Mouse (Mus musculus): Measurements from ENCODE around the gene Kif5c. TPM values are rescaled to one million over a fixed set of nuclear protein-coding genes. Genes with fewer than 3 reads are reported as not detected.

The Kif5c gene
- total RNA-seq, 1 experiment from 2014 or later, result 8.1 TPM

DNA sequence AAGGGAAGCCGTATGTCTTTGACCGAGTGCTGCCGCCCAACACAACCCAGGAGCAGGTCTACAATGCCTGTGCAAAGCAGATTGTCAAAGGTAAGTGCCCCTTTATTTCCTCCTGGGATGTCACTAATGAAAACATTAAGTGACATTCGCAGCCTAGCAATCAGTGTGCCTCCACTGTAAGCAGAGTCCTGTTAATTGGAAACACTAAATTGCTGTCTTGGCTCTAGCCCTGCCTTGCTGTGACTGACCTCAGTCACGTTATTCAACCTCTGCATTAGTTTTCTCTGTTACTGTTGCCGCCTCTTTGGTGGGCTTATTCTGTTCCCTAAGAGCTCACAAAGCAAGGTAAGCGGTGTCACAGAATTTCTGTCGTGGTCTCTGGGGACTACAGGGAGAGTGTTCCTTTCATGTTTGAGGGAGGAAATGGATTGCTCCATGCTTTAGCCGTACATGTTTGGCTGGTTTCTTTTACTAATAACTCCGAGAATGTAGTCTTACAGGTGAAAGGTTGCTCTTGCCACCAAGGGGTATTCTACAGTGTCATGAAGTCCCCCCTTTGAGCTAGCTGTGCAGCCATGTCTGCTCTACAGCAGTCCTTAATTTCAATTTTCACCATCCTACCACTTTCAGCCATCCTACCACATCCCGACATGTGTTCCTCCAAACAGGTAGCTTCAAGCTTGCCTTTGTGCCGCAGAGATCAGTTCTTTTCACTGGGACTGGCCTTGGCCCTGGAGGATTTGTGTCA lies 52.8 kb downstream of the Kif5c start:
- no peak for DNase-seq

DNA sequence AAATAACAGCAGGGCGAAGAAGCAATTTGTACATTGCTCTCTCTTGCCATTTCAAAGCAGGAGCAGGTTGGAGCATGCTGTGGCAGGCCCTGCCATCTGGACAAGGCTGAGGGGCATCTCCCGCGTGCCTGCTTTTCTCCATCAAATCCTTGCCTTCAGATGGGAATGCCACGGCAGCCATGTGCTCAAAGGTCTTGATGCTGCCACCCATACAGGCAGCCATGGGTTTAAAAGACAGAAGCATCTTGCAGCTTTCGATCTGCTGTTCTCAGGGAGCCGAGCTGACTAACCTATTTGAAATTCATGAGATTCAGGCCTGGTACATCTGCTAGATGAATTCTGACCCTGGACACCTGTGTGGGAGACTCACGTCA lies 53.4 kb downstream of the Kif5c start:
- DNase-seq, result no peak

DNA sequence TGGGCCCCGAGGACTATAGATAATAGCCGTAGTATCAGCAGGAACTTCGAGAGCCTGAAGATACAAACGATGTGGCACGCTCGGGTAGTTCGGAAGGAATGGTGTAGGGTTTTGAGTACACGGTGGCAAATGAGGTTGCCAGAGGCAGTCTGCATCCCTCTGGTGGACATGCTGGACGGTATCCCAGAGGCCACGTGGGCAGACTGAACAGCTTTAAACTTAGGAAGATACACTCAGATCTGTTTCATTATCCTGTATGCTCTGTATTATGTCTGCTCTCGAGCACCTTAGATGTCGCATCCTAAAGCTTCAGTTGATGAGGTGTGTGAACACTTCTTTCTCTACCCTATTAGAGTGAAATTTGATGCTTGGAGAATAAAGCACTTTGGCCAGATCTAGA lies 56.9 kb downstream of the Kif5c start:
- DNase-seq, result no peak

DNA sequence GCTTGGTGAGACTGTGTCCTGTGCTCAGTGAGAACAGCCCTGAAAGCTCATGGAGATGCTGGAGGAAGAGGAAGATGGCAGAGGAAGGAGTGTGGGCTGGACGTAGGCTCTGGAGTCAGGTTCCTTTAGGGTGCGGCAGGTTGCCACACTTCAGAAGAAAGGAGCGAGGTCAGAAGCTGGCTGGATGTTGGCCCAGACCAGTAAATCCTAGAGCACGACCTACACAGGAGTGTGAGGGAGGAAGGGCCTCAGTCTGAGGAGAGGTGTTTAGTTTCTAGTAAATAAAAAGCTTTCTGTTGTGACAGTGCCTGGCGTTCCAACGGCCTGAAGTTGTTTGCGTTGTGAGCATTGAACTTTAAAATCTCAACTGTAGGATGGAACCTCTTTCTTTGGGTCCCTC lies 59.3 kb downstream of the Kif5c start:
- no peak for DNase-seq

DNA sequence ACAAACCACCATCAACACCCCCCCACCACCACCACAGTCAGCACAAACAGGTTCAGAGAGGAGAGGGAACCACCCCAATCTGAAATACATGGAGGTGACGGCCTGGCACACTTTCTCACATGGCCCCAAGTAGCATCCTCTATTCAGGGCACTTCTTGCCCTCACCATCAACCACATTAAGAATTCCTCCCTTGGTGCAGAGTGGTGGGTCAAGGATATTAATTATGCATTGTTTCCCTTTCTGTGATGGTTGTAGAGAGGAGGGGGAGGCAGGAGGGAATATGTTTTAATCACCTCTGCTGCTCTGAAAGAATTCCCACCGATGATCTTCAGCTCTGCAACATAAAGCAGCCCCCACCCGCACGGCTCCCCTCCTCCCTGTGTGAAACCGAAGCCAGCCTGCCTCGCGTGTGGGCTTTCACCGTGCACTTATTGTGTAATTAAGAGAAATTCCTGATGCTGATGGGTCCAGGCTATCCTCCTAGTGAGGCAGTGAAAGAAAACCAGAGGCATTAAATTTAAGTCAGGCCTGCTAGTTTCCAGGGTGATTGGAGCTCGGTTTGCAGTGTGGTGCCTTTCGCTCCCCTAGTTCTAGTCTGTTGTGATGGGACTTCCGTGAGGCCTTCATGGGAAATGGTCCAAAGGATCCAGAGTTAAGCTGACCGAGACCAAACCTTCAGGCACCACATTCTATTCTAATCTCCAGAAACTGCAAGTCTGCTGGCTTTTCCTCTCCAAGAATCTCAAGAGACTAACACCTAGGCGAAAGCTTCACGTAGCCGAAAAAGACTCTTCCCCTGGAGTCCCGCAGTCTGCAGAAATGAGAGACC lies 60.3 kb downstream of the Kif5c start:
- DNase-seq, result no peak

DNA sequence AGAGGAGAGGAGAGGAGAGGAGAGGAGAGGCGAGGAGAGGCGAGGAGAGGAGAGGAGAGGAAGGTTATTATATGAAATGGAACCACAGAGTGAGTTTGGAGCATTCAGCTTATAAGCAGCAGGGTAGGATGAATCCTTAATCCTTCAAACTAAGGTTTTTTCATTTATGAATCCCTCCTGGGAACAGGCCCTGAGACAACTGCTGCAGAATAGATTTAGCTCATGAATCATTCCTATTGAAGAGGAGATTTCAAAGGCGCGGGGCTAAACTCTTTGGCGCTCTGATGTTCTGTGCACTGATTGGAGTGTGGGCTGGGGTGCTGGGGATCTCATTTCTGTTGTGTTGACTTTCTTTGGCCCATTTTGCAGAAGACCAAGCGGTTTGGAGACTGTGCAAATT lies 63.7 kb downstream of the Kif5c start:
- DNase-seq, result no peak

- no peak for DNase-seq
Measured at GRCm38 (mm10) chr2:49684808-49685207, 65.7 kb downstream of the Kif5c start.

- no peak for DNase-seq
Measured at GRCm38 (mm10) chr2:49690421-49690826, 71.3 kb downstream of the Kif5c start.

DNA sequence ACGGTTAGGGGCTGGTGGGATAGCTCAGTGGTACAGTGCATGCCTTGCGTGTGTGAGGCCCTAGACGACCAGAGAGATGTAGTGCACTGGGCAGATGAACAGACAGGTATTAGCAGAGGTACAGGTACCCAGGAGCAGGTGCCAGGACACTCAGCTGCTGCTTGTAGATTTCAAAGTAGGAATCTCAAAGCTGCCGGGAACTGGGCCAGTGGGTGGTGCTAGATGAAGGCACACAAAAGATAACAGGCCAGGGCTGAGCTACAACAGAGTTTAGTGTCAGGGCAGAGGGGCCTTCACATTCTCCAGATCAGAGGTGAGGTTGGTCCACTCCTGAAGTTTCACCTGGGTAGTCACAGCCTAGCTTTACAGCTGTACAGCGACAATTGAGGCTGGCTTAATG lies 72.3 kb downstream of the Kif5c start:
- DNase-seq, result no peak

GRCm38 (mm10) chr2:49694727-49695126 lies 75.6 kb downstream of the Kif5c start:
- DNase-seq, result no peak

- no peak for DNase-seq
Measured at GRCm38 (mm10) chr2:49695461-49695860, 76.4 kb downstream of the Kif5c start.

DNA sequence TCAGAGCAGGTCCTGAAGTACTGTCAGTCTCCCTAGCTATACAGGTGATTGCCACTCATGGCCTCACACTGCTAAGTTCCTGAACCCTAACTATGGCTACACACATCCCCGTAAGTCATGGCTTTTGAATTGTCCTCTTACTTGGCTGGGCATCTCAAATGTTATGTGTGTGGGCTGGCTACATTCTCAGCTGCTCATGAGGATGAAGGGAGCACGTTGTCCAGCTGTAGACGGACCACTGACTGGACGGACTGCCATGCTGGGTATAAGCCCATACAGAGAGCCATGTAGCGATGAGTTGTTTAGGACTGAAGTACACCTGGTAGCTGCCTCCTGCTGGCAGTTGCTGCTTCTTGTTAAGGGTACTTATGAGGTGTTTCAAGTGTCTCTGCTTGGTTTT lies 79.8 kb downstream of the Kif5c start:
- DNase-seq, result no peak

GRCm38 (mm10) chr2:49700176-49700971 lies 81.3 kb downstream of the Kif5c start:
- no peak for DNase-seq

- DNase-seq, result no peak
Measured at GRCm38 (mm10) chr2:49710223-49710622, 91.1 kb downstream of the Kif5c start.

DNA sequence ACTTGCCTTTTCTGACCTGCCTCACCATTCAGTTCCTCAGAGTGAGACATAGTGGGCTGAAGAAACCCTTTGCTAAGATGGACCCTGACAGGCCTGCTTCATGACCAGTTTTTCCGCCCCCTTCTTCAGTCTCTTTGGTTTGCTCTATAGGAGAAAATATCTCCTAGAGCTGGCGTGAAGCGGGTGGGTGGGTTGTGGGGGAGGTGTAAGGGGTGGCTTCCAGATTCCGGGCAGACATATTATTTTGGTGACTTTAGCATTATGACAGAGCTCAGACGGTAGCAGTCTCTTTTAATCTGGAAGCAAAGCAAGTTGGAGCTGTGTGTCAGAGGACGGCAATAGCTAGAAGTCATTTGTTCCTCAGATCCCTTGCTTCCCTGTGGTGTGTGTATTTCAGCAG lies 92.6 kb downstream of the Kif5c start:
- no peak for DNase-seq

DNA sequence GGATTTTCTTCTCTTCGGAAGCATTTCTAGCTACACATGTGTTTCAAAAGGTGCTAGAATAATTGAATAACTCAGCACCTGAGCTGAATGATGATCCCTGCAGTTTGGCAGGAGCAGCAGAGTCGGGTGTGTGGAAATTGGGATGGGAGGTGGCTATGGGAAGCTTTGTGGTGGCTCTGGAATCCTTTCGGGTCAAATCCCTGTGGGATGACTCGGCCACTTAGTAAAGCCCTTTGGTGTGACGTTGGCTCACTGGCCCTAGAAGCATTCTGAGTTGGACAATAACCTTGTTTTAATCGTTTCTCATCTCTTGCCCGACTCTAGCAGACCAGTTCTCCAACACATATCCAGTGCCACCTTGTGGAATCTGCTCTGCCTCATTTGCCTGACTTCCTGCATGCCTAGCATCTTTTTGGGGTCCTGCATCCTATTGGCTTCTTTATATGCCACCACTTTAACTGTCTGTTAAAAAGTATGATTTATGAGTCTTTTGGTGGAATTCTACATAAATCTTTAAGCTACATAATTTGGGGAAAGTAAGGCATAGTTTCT lies 93.3 kb downstream of the Kif5c start:
- DNase-seq, result no peak

DNA sequence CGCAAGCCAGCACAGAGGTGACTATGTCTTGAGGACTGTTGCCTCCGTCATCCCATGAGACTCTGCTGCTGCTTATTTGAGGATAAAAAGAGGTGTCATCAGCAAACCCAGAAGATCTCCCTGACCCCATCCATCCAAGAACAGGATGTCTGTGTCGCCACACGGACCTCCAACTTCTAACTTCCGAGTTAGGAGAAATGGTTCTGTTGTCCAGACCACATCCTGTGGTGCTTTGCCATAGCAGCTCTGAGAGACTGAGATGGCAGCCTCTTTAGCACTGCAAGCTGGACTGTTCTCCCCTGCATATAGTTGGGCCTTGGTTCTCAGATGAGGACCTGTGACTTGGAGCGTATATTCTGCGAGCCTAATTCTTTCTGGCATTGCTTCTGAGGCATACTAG lies 97.4 kb downstream of the Kif5c start:
- no peak for DNase-seq

- no peak for DNase-seq
Measured at GRCm38 (mm10) chr2:49717437-49718116, 98.5 kb downstream of the Kif5c start.

GRCm38 (mm10) chr2:49718492-49718891 lies 99.4 kb downstream of the Kif5c start:
- DNase-seq, result no peak

- DNase-seq, result no peak
Measured at GRCm38 (mm10) chr2:49718935-49719850, 100.1 kb downstream of the Kif5c start.

DNA sequence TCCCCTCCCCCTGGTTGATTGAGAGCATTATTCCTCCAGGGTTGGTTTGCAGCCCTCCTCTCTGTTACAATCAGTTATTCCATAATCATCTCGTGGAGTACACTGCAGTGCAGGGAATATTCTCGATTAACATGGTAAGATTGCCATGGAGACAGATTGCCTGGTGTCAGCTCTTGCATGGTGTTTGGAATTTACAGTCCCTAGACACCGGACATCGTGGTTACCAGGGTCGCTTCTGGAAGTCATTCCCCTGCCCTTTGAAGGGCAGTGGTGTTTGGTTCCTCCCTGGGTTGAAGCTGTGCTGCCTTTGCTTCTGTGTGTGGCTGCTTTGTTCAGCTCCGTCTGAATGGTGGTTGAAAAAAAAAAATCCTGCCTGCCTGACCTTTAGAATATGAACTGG lies 100.8 kb downstream of the Kif5c start:
- no peak for DNase-seq
